Mouse (Mus musculus) heart, embryonic 16.5 days (tissue): Measurements from ENCODE around the gene Zfand2a. TPM values are rescaled to one million over a fixed set of nuclear protein-coding genes. Genes with fewer than 3 reads are reported as not detected.

ENCODE experiments used
- ATAC-seq: fragments of 200-750 bp; cut with Nextera tagmentation; replicated peaks from 2 replicates; pipeline ENCODE4 v1.8.0; 2017; ENCODE audit warnings: moderate number of reproducible peaks; ENCODE audit not compliant: insufficient read depth, low FRiP score; ENCODE audit errors: extremely low read depth
- H3K27ac ChIP-seq: fragments of 300-500 bp; sonication (generic); 2 replicates; pipeline ENCODE4 v1.5.1; 2014; ENCODE audit warnings: mild to moderate bottlenecking, low read length, control low read depth, moderate library complexity
- H3K27me3 ChIP-seq: fragments of 300-500 bp; sonication (generic); 2 replicates; pipeline ENCODE4 v1.6.1; 2014; ENCODE audit warnings: low read length, mixed read lengths; ENCODE audit not compliant: control insufficient read depth, insufficient read depth
- H3K36me3 ChIP-seq: fragments of 300-500 bp; sonication (generic); 2 replicates; pipeline ENCODE4 v1.6.1; 2014; ENCODE audit not compliant: control insufficient read depth, insufficient read depth
- H3K4me1 ChIP-seq: fragments of 300-500 bp; sonication (generic); 2 replicates; pipeline ENCODE4 v1.6.1; 2014; ENCODE audit warnings: low read length, mixed read lengths; ENCODE audit not compliant: control insufficient read depth, insufficient read depth
- H3K4me2 ChIP-seq: fragments of 300-500 bp; sonication (generic); 2 replicates; pipeline ENCODE4 v1.6.1; 2014; ENCODE audit warnings: low read depth, mild to moderate bottlenecking, control low read depth, low read length
- H3K4me3 ChIP-seq: fragments of 300-500 bp; sonication (generic); 2 replicates; pipeline ENCODE4 v1.5.1; 2014; ENCODE audit warnings: mild to moderate bottlenecking, control low read depth, low read length
- H3K9ac ChIP-seq: fragments of 300-500 bp; sonication (generic); 2 replicates; pipeline ENCODE4 v1.6.1; 2014; ENCODE audit warnings: low read length, control low read depth
- H3K9me3 ChIP-seq: fragments of 300-500 bp; sonication (generic); replicated peaks from 2 replicates; pipeline ENCODE4 v1.6.1; 2016; ENCODE audit warnings: low read length; ENCODE audit not compliant: control insufficient read depth
- WGBS: fragments of 180-500 bp; shearing (Covaris S2); extraction: QIAGEN DNeasy Blood & Tissue Kit; methylation state at CpG from one replicate; pipeline ENCODE4 v1.1.7; 2014; 5-methylcytosine and 5-hydroxymethylcytosine counted together
- polyA plus RNA-seq: library from polyadenylated mRNA; unstranded; fragments of >200 nt; fragmentation: Nextera tagmentation; extraction: Ambion mirVana; gene quantifications from 2 replicates; pipeline ENCODE4 v1.2.1, GENCODE M21; 2015

Gene Zfand2a
- polyA plus RNA-seq, 1 experiment from 2014 or later: 10.0 TPM

DNA sequence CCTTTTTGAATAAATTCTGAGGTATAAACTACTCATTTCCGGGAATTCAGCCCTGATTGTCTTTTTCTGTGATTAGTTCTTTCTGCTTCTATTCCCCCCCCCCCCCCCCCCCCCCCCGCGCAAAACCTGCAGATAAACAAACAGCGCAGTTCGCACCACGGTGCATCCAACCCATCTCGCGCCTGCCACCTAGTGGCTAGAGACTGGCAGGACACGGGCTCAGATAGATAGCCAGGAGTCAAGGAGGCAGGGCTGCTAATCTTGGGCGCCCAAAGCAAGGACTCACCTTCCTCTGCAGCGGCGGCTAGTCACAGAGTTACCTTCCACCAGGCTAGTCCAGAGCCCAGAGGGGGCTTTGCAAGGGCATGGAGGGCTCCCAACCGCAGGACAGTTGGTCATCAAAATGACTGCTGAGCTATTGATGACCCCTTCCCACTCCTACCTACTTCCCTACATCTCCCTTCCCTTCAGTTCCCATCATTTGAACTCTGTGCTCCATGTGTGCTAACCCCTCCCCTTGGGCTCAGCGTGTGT lies 20.8 kb upstream of the Zfand2a start:
- Histone ChIP-seq H3K27ac (no peak overlapping the region), H3K27me3 (peaks cover 19% of the 10 kb centered on the region), H3K4me2 (no peak overlapping the region), H3K9me3 (no peaks in the 10 kb centered on the region), H3K4me3 (no peak overlapping the region), H3K9ac (no peak overlapping the region), H3K4me1 (no peaks in the 10 kb centered on the region), H3K36me3 (no peaks in the 10 kb centered on the region)
- ATAC-seq: no peak
- 4% methylated on average over 12 of the region's 14 CpGs for WGBS

DNA sequence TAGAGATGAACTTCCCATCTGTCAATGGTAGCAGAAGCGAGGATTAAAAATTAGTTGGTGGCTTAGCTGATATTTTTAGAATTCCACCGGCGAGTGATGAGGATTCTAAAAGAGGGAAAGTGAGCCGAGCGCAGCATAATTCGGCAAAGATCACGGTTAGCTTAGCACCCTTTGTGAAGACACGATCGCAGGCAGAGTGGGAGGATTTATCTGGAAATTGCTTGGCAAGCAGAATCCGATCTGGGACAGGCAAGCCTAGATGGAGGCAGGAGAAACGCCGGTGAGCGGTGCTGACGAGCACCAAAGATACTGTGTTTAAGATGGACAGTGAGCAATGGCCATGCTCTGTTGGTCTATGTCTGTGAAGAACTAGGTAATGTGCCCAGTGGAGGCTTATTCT lies 17.9 kb upstream of the Zfand2a start:
- H3K27me3 ChIP-seq: peaks cover 12% of the 10 kb centered on the region
- no peaks in the 10 kb centered on the region for H3K9me3 ChIP-seq
- H3K4me2 ChIP-seq: no peak overlapping the region
- no peak overlapping the region for H3K9ac ChIP-seq
- ATAC-seq: no peak
- no peak overlapping the region for H3K4me3 ChIP-seq
- H3K36me3 ChIP-seq: no peaks in the 10 kb centered on the region
- WGBS: 72% methylated on average over 14 of the region's 14 CpGs
- no peak overlapping the region for H3K27ac ChIP-seq
- no peaks in the 10 kb centered on the region for H3K4me1 ChIP-seq

DNA sequence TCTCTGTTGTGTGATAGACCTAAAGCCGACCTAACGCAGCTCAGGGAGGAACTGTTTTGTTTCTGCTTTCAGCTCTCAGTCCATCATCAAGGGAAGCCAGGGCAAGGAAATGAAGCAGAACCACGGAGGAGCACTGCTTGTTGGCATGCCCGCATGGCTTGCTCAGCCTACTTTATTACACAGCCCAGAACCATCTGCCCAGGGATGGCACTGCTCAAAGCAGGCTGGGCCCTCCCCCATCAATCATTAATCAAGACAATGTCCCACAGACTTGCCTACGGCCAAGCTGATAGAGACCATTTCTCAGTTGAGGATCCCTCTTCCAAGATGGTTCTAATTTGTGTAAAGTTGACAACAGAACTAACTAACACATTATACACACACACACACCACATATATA lies 14.4 kb upstream of the Zfand2a start:
- H3K27ac ChIP-seq: no peak overlapping the region
- peaks cover 10% of the 10 kb centered on the region for H3K27me3 ChIP-seq
- no peaks in the 10 kb centered on the region for H3K9me3 ChIP-seq
- H3K4me2 ChIP-seq: no peak overlapping the region
- H3K9ac ChIP-seq: no peak overlapping the region
- 46% methylated on average over 5 of the region's 5 CpGs for WGBS
- no peaks in the 10 kb centered on the region for H3K36me3 ChIP-seq
- peaks cover 3% of the 10 kb centered on the region; the same call in 1 of the 2 replicates for H3K4me1 ChIP-seq
- H3K4me3 ChIP-seq: no peak overlapping the region
- no peak for ATAC-seq

DNA sequence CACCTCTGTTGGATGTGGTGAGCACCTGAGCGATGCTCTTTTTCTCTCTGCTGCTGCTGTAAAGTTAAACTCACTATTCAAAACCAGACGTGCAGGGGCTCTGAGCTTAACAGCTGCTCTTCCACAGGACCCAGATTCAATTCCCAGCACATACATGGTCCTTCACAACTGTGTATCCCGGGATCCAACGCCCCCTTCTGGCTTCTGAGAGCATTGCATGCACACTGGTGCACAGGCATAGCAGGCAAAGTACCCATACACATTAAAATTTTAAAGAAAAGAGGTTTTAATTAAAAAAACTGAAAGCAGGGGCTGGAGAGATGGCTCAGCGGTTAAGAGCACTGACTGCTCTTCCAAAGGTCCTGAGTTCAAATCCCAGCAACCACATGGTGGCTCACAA lies 12.6 kb upstream of the Zfand2a start:
- Histone ChIP-seq H3K4me3 (no peak overlapping the region), H3K27ac (no peak overlapping the region), H3K9me3 (no peaks in the 10 kb centered on the region), H3K27me3 (peaks cover 10% of the 10 kb centered on the region), H3K4me1 (peaks cover 3% of the 10 kb centered on the region; the same call in 1 of the 2 replicates), H3K9ac (no peak overlapping the region), H3K4me2 (no peak overlapping the region), H3K36me3 (no peaks in the 10 kb centered on the region)
- WGBS: 50% methylated on average over 5 of the region's 5 CpGs
- ATAC-seq: no peak

DNA sequence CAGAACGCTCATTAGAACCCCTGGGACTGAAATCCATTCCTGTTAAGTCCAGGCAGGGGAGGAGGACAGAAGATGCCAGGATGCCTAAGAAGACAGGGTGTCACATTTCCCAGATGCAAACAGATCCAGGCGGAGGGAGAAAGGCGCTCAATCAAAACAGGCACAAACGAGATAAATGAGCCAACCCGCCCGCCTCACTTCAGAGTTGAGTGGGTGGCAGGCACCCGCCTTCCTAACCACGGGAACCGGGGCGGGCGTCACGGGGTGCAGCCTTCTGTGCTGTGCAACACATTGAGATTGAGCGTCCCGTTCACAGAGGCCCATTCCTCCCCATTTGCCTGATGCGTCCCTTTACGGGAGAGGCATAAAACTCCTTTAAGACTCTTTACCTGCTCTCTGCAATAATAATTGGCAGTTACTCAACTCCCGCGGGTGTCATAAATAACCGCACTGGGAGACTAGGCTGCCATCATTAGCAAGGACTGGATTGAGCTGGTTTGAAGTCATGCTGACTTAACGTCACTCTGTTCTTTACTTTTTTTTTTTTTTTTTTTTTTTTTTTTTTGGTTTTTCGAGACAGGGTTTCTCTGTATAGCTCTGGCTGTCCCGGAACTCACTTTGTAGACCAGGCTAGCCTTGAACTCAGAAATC lies 10.8 kb upstream of the Zfand2a start:
- Histone ChIP-seq H3K36me3 (no peaks in the 10 kb centered on the region), H3K9ac (no peak overlapping the region), H3K4me1 (peaks cover 3% of the 10 kb centered on the region; the same call in 1 of the 2 replicates), H3K9me3 (no peaks in the 10 kb centered on the region), H3K27ac (no peak overlapping the region), H3K27me3 (peaks cover 12% of the 10 kb centered on the region), H3K4me3 (no peak overlapping the region), H3K4me2 (no peak overlapping the region)
- no peak for ATAC-seq
- WGBS: 32% methylated on average over 21 of the region's 22 CpGs

DNA sequence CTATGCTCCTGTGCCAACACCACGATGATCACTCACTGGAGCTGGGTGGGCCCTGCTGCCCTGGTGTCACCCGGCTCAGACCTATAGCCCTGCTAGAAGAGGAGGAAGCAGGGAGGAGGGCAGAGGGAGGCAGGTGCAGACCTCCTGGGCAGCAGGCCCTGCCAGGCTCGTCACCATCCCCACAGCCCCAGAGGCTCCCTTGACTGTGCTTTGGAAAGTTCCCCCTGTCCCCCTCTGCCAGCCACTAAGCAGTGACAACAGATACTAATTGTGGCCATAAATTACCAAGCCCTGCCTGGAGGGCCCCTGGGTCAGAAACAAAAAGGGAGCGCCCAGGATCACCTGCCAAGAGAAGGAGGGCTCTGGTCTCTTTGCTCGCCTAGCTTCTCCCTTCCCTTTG lies 9.3 kb upstream of the Zfand2a start:
- Histone ChIP-seq H3K9ac (no peak overlapping the region), H3K9me3 (no peaks in the 10 kb centered on the region), H3K4me3 (no peak overlapping the region), H3K4me2 (no peak overlapping the region), H3K36me3 (no peaks in the 10 kb centered on the region), H3K4me1 (peaks cover 3% of the 10 kb centered on the region; the same call in 1 of the 2 replicates), H3K27ac (no peak overlapping the region), H3K27me3 (peaks cover 10% of the 10 kb centered on the region; the same call in 1 of the 2 replicates)
- ATAC-seq: no peak
- WGBS: 60% methylated on average over 5 of the region's 5 CpGs

DNA sequence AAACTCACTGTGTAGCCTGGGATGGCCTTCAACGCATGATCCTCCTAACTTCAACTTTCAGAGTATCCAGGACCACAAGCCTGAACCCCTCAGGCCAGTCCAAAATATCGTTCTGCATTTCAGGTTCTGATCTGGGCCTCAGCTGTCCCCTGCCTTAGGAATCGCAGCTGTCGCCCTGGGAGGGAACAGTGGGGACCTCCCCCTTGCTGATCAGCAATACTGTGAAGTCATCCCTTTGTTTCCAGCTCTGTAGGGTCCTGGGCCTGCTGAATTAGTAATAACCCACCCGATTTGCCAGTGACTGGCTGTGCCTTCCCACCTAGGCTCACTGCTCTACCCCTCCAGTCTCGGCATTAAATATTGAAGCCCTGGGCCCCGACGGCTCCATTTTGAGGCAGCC lies 7.0 kb upstream of the Zfand2a start:
- 56% methylated on average over 8 of the region's 8 CpGs for WGBS
- Histone ChIP-seq H3K9ac (no peak overlapping the region), H3K4me2 (no peak overlapping the region), H3K9me3 (peaks cover under 1% of the 10 kb centered on the region; the same call in 1 of the 2 replicates), H3K27ac (no peak overlapping the region), H3K27me3 (peaks cover 10% of the 10 kb centered on the region; the same call in 1 of the 2 replicates), H3K4me3 (no peak overlapping the region), H3K36me3 (no peaks in the 10 kb centered on the region), H3K4me1 (peaks cover 3% of the 10 kb centered on the region; the same call in 1 of the 2 replicates)
- no peak for ATAC-seq

DNA sequence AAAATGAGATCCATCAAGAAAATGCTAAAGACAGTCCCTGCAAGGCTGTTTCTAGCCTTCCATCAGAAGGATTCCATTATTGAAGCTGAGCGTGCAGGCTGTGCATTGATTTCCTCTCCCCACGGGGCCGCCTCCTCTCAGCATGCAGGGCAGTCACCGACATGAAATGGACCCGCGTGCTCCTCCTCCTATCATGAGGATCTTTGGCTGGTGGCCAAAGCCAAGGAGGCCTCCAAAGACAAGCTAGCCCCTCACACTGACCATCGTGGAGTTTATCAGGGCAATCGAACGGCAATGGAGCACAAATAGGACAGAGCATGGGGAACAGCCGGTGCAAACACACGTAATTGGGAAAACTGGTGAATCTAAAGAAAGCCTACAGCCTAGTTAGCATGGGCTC lies 5.8 kb upstream of the Zfand2a start:
- Histone ChIP-seq H3K27me3 (peaks cover 8% of the 10 kb centered on the region; the same call in 1 of the 2 replicates), H3K9ac (no peak overlapping the region), H3K27ac (no peak overlapping the region), H3K4me1 (peaks cover 3% of the 10 kb centered on the region; the same call in 1 of the 2 replicates), H3K9me3 (peaks cover 3% of the 10 kb centered on the region; the same call in 1 of the 2 replicates), H3K36me3 (no peaks in the 10 kb centered on the region), H3K4me2 (no peak overlapping the region), H3K4me3 (no peak overlapping the region)
- WGBS: 75% methylated on average over 11 of the region's 11 CpGs
- no peak for ATAC-seq

DNA sequence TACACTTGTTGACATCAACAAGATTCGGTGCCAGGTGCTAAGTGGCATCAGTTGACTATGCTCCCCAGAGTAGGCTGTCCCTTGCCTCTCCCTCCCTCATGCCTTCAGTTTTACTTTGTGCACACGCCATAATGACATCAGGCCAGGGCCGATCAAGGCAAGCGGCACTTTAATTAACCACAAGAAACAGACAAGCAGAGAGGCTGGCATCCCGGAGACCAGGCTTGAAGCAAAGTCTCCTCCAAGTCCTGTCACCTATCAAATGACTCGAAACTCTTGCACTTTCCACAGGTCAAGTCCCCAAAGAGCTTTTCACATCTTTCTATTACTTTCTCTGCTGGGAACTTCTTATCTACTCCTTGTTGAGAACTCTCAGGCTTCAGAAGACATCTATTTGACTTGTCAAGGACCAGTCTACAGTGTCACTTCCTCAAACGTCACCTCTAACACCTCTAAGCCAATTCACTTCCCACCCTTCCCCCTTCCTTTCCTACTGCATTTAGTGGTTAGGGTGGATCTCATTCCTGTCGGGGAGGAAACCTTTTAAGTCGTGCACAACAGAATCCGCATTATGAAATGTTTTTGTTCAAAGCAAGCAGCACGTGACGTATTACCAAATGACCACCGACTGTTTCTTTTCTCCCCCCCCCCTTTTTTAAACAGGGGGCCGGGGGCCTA lies 1.0 kb downstream of the Zfand2a start:
- Histone ChIP-seq H3K4me2 (peak overlapping the region; percentile 82), H3K27me3 (no peaks in the 10 kb centered on the region), H3K36me3 (peaks cover 25% of the 10 kb centered on the region), H3K27ac (no peak overlapping the region), H3K9ac (peak overlapping the region; percentile 76), H3K4me3 (peak overlapping the region; percentile 77), H3K9me3 (peaks cover 3% of the 10 kb centered on the region; the same call in 1 of the 2 replicates), H3K4me1 (peaks cover 12% of the 10 kb centered on the region)
- ATAC-seq: no peak
- WGBS: 49% methylated on average over 14 of the region's 14 CpGs
